Mouse (Mus musculus): ENCODE results near the gene Fbxl7. TPM values are rescaled to one million over a fixed set of nuclear protein-coding genes. Genes with fewer than 3 reads are reported as not detected.
A peak's percentile ranks its signal among the peaks of the same experiment; 100 is the strongest.

The Fbxl7 gene
- polyA plus RNA-seq, 1 experiment from 2014 or later: 7.5 TPM

GRCm38 (mm10) chr15:26619221-26619620 is 276.2 kb downstream of the Fbxl7 start:
- Histone ChIP-seq H3K27me3 (replicated peaks; ENCODE audit: insufficient read depth, low read length) (no peaks in the 10 kb centered on the region), H3K9me3 (ENCODE audit: low read length) (no peaks in the 10 kb centered on the region), H3K36me3 (ENCODE audit: insufficient read depth, low read length) (no peaks in the 10 kb centered on the region), H3K9ac (replicated peaks; ENCODE audit: low read depth) (no peak overlapping the region), H3K4me3 (ENCODE audit: low read depth, low read length) (no peak overlapping the region), H3K4me2 (replicated peaks; ENCODE audit: low read depth, low read length) (no peak overlapping the region), H3K4me1 (ENCODE audit: insufficient read depth, low read depth, low read length) (peaks cover 4% of the 10 kb centered on the region; the same call in 1 of the 2 replicates), H3K27ac (ENCODE audit: low read length) (no peak overlapping the region)
- ATAC-seq (no peak), DNase-seq (ENCODE audit: low spot score) (peak; percentile 52)
- TF ChIP-seq CTCF (IDR thresholded peaks at IDR 0.05): no peak
- TF ChIP-seq EP300 (IDR thresholded peaks at IDR 0.05): no peak
- WGBS: 22% methylated on average over 7 of the region's 7 CpGs

DNA sequence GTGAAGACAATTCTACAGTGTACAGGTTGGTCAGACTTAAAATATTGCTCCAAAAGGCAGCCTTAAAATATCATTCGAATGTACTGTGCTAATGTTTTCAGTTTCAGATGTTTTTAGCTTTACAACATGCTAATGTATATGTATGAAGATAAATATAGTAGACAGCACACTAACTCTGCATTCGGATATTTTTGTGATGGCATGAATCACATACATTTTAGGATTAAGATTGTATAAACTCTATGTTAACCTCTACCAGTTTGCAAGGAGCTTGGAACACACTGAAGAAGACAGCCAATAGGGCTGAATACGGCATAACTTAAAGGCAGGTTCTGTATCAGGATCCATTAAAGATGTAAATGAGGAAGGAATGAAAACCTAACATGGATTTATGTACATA is 299.1 kb downstream of the Fbxl7 start:
- ATAC-seq (no peak), DNase-seq (ENCODE audit: low spot score) (no peak)
- no peaks in the 10 kb centered on the region for H3K27me3 ChIP-seq (replicated peaks; ENCODE audit: insufficient read depth, low read length)
- 85% methylated on average over 3 of the region's 3 CpGs for WGBS
- no peak overlapping the region for H3K4me3 ChIP-seq (ENCODE audit: low read depth, low read length)
- H3K4me2 ChIP-seq (replicated peaks; ENCODE audit: low read depth, low read length): no peak overlapping the region
- no peaks in the 10 kb centered on the region for H3K9me3 ChIP-seq (ENCODE audit: low read length)
- H3K27ac ChIP-seq (ENCODE audit: low read length): no peak overlapping the region
- H3K4me1 ChIP-seq (ENCODE audit: insufficient read depth, low read depth, low read length): no peaks in the 10 kb centered on the region
- no peaks in the 10 kb centered on the region for H3K36me3 ChIP-seq (ENCODE audit: insufficient read depth, low read length)
- H3K9ac ChIP-seq (replicated peaks; ENCODE audit: low read depth): no peak overlapping the region
- no peak for TF ChIP-seq EP300 (IDR thresholded peaks at IDR 0.05)
- no peak for TF ChIP-seq CTCF (IDR thresholded peaks at IDR 0.05)

DNA sequence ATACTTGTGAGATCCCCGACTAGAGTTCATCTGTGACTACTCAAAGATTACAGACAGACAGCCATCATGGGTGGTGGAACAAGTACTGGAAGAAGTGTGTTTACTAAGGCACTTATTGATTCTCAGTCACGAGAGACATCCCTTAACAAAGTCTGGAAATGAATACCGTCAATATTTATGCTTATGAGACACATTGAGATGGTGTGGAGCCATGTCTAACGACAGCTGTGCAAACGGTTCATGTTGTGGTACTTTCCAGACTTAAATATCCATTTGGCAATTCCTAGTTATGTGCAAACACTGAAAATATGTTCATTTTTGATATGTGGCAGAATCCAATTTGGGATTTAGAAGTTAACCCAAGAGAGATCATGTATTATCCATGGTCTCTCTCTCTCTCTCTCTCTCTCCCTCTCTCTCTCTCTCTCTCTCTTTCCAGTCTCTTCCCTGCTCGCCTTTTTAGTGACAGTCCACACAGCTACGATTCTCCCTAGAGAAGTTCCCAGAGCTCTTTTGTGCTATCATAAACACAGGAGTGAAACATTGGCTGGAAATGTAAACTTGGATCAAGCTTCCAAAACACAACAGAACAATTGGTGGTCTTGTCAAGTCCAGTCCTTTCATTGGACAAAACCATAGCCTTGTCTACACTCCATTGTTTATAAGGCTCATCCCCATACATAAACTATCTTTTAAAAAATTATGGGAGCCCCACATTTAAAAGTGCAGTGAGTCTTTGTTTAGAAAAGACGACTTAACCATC is 315.3 kb downstream of the Fbxl7 start:
- Histone ChIP-seq H3K9me3 (ENCODE audit: low read length) (no peaks in the 10 kb centered on the region), H3K27ac (ENCODE audit: low read length) (no peak overlapping the region), H3K4me2 (replicated peaks; ENCODE audit: low read depth, low read length) (no peak overlapping the region), H3K9ac (replicated peaks; ENCODE audit: low read depth) (no peak overlapping the region), H3K4me1 (ENCODE audit: insufficient read depth, low read depth, low read length) (no peaks in the 10 kb centered on the region), H3K36me3 (ENCODE audit: insufficient read depth, low read length) (no peaks in the 10 kb centered on the region), H3K4me3 (ENCODE audit: low read depth, low read length) (no peak overlapping the region), H3K27me3 (replicated peaks; ENCODE audit: insufficient read depth, low read length) (no peaks in the 10 kb centered on the region)
- 35% methylated on average over 8 of the region's 8 CpGs for WGBS
- DNase-seq (ENCODE audit: low spot score) (peak; percentile 27), ATAC-seq (peak; percentile 50)
- TF ChIP-seq EP300 (IDR thresholded peaks at IDR 0.05) (peak; percentile 44; the same call in 1 of the 2 replicates), CTCF (IDR thresholded peaks at IDR 0.05) (no peak)

DNA sequence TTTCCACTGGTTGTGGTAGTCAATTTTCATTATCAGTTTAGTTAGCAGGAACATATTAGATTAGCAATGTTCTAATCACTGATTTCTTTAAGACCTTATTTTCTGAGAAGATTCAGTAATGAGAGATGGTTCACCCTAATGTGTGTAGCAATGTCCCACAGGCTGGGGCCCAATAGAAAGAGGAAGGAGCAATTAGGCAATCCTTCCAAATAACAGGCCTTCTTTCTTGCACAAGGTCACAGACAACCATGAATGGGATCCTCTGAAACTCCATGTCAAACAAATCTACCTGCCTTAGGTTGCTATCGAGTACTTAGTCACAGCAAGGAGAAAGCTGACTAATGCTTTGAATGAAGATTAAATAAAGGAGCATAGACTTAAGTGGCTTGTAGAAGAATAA is 316.9 kb downstream of the Fbxl7 start:
- DNase-seq (ENCODE audit: low spot score) (no peak), ATAC-seq (no peak)
- Histone ChIP-seq H3K4me1 (ENCODE audit: insufficient read depth, low read depth, low read length) (no peaks in the 10 kb centered on the region), H3K4me2 (replicated peaks; ENCODE audit: low read depth, low read length) (no peak overlapping the region), H3K4me3 (ENCODE audit: low read depth, low read length) (no peak overlapping the region), H3K9me3 (ENCODE audit: low read length) (no peaks in the 10 kb centered on the region), H3K27me3 (replicated peaks; ENCODE audit: insufficient read depth, low read length) (no peaks in the 10 kb centered on the region), H3K27ac (ENCODE audit: low read length) (no peak overlapping the region), H3K9ac (replicated peaks; ENCODE audit: low read depth) (no peak overlapping the region), H3K36me3 (ENCODE audit: insufficient read depth, low read length) (no peaks in the 10 kb centered on the region)
- TF ChIP-seq CTCF (IDR thresholded peaks at IDR 0.05): no peak
- TF ChIP-seq EP300 (IDR thresholded peaks at IDR 0.05): no peak
- WGBS: 66% methylated on average over 1 of the region's 1 CpGs

- no peak overlapping the region for H3K27ac ChIP-seq (ENCODE audit: low read length)
- no peak overlapping the region for H3K9ac ChIP-seq (replicated peaks; ENCODE audit: low read depth)
- H3K4me2 ChIP-seq (replicated peaks; ENCODE audit: low read depth, low read length): no peak overlapping the region
- 73% methylated on average over 2 of the region's 2 CpGs for WGBS
- no peaks in the 10 kb centered on the region for H3K36me3 ChIP-seq (ENCODE audit: insufficient read depth, low read length)
- ATAC-seq (no peak), DNase-seq (ENCODE audit: low spot score) (no peak)
- TF ChIP-seq CTCF (IDR thresholded peaks at IDR 0.05) (no peak), EP300 (IDR thresholded peaks at IDR 0.05) (no peak)
- H3K4me1 ChIP-seq (ENCODE audit: insufficient read depth, low read depth, low read length): no peaks in the 10 kb centered on the region
- no peak overlapping the region for H3K4me3 ChIP-seq (ENCODE audit: low read depth, low read length)
- no peaks in the 10 kb centered on the region for H3K27me3 ChIP-seq (replicated peaks; ENCODE audit: insufficient read depth, low read length)
- H3K9me3 ChIP-seq (ENCODE audit: low read length): no peaks in the 10 kb centered on the region
Observed at GRCm38 (mm10) chr15:26566076-26566475, 329.3 kb downstream of the Fbxl7 start.

- Histone ChIP-seq H3K4me1 (ENCODE audit: insufficient read depth, low read depth, low read length) (no peaks in the 10 kb centered on the region), H3K27me3 (replicated peaks; ENCODE audit: insufficient read depth, low read length) (no peaks in the 10 kb centered on the region), H3K36me3 (ENCODE audit: insufficient read depth, low read length) (peaks cover 6% of the 10 kb centered on the region; the same call in 1 of the 2 replicates), H3K27ac (ENCODE audit: low read length) (no peak overlapping the region), H3K4me2 (replicated peaks; ENCODE audit: low read depth, low read length) (no peak overlapping the region), H3K4me3 (ENCODE audit: low read depth, low read length) (no peak overlapping the region), H3K9ac (replicated peaks; ENCODE audit: low read depth) (no peak overlapping the region), H3K9me3 (ENCODE audit: low read length) (no peaks in the 10 kb centered on the region)
- ATAC-seq (no peak), DNase-seq (ENCODE audit: low spot score) (no peak)
- no peak for TF ChIP-seq CTCF (IDR thresholded peaks at IDR 0.05)
- TF ChIP-seq EP300 (IDR thresholded peaks at IDR 0.05): no peak
- 78% methylated on average over 10 of the region's 10 CpGs for WGBS
Observed at GRCm38 (mm10) chr15:26553620-26554019, 341.8 kb downstream of the Fbxl7 start.

Data from lung, postnatal 0 days (tissue).